Mouse (Mus musculus): ENCODE results near the gene Hecw1. TPM values are rescaled to one million over a fixed set of nuclear protein-coding genes. Genes with fewer than 3 reads are reported as not detected.

Gene Hecw1
- polyA plus RNA-seq (2014; fragmentation: Illumina TruSeq; extraction: RNeasy Lipid Tissue Mini Kit (QIAGEN cat#74804); ENCODE audit: low read depth, low replicate concordance), result not detected

GRCm38 (mm10) chr13:14522906-14523269 is at the start of gene Hecw1:
Hecw1 (minus strand) TSS chr13:14523228.

Other genes with a start within 250 kb of the Hecw1 start
- 113 TPM for gene Mrpl32, start 89.9 kb upstream of the Hecw1 start, polyA plus RNA-seq (2014; fragmentation: Illumina TruSeq; extraction: RNeasy Lipid Tissue Mini Kit (QIAGEN cat#74804); ENCODE audit: low read depth, low replicate concordance)
- 99.2 TPM for gene Psma2, start 90.0 kb upstream of the Hecw1 start, polyA plus RNA-seq (2014; fragmentation: Illumina TruSeq; extraction: RNeasy Lipid Tissue Mini Kit (QIAGEN cat#74804); ENCODE audit: low read depth, low replicate concordance)
- 14.0 TPM for gene AW209491, start 106.9 kb upstream of the Hecw1 start, polyA plus RNA-seq (2014; fragmentation: Illumina TruSeq; extraction: RNeasy Lipid Tissue Mini Kit (QIAGEN cat#74804); ENCODE audit: low read depth, low replicate concordance)